26 mouse cellular contexts compared by ENCODE assay signal in genomic region chr2:101256464-101256863, GRCm38 (mm10).
"Had no signal": no experiment of that assay in that cellular context is flagged by ENCODE, and none has a peak within 500 bp of the region (broad histone marks: within the 10 kb centered on the region; RNA-seq: fewer than 3 reads in every experiment).

No protein-coding gene starts in this region.

- ATAC-seq: hindbrain, embryonic 16.5 days; inflammation-experienced regulatory T-cells, adult 6 months; intestine, embryonic 15.5 days; intestine, postnatal 0 days; liver, embryonic 12.5 days had no signal

- H3K9ac ChIP-seq: hindbrain, embryonic 12.5 days; hindbrain, embryonic 14.5 days; intestine, embryonic 15.5 days; kidney, embryonic 15.5 days; limb, embryonic 13.5 days; limb, embryonic 15.5 days; liver, embryonic 12.5 days; liver, embryonic 14.5 days had no signal

- H3K27ac ChIP-seq: gastrocnemius, adult 2 months; heart, adult 2 months; hindbrain, embryonic 10.5 days; hindbrain, embryonic 12.5 days; hindbrain, embryonic 14.5 days; intestine, embryonic 15.5 days; kidney, embryonic 15.5 days; kidney, postnatal 0 days; limb, embryonic 13.5 days; limb, embryonic 15.5 days; liver, embryonic 12.5 days; liver, embryonic 14.5 days had no signal

- H3K4me2 ChIP-seq: heart, embryonic 11.5 days; hindbrain, embryonic 12.5 days; hindbrain, embryonic 14.5 days; intestine, embryonic 15.5 days; kidney, embryonic 15.5 days; limb, embryonic 13.5 days; limb, embryonic 15.5 days; liver, embryonic 12.5 days had no signal

- H3K4me1 ChIP-seq: hindbrain, embryonic 10.5 days; hindbrain, embryonic 12.5 days; intestine, embryonic 15.5 days; kidney, embryonic 15.5 days; limb, embryonic 13.5 days; limb, embryonic 15.5 days; liver, embryonic 12.5 days had no signal

- H3K4me3 ChIP-seq: gastrocnemius, adult 2 months; heart, adult 2 months; hindbrain, embryonic 10.5 days; hindbrain, embryonic 12.5 days; intestine, embryonic 15.5 days; kidney, embryonic 15.5 days; limb, embryonic 13.5 days; limb, embryonic 15.5 days; liver, embryonic 12.5 days had no signal

- H3K9me3 ChIP-seq: hindbrain, embryonic 10.5 days; hindbrain, embryonic 12.5 days; intestine, embryonic 15.5 days; kidney, embryonic 15.5 days; limb, embryonic 13.5 days; limb, embryonic 15.5 days; liver, embryonic 12.5 days had no signal

- H3K36me3 ChIP-seq: hindbrain, embryonic 10.5 days; hindbrain, embryonic 12.5 days; intestine, embryonic 15.5 days; kidney, embryonic 15.5 days; limb, embryonic 13.5 days; limb, embryonic 15.5 days; liver, embryonic 12.5 days had no signal

- DNase-seq: gastrocnemius, adult 2 months; gastrocnemius, postnatal 10 days; gastrocnemius, postnatal 25 days; heart, adult 2 months; kidney, adult 18-20 months; kidney, adult 8-10 months; kidney, postnatal 14 days; kidney, postnatal 36 days; layer of hippocampus, adult 9-11 months; layer of hippocampus, postnatal 36 days; left cerebral cortex, postnatal 4 days; lung, adult 18-20 months had no signal

- H3K27me3 ChIP-seq: hindbrain, embryonic 12.5 days; intestine, embryonic 15.5 days; kidney, embryonic 15.5 days; limb, embryonic 13.5 days; limb, embryonic 15.5 days; liver, embryonic 12.5 days had no signal
